Mouse (Mus musculus): ENCODE data around the gene Abhd17c. TPM values are rescaled to one million over a fixed set of nuclear protein-coding genes. Genes with fewer than 3 reads are reported as not detected.

Gene Abhd17c
- total and polyA plus RNA-seq, 3 experiments = 35.3 to 44.0 (median 40.4) TPM

- peaks cover 2 to 35% of the 10 kb centered on the region in 2 experiments for H3K36me3 ChIP-seq (replicated peaks in 1 of 2; ENCODE audit: control insufficient read depth in 1 of 2, insufficient read depth in 1 of 2, low read length in 1 of 2)
- H3K27ac ChIP-seq (ENCODE audit: insufficient read depth, low read depth) = no peak overlapping the region
- no peaks in the 10 kb centered on the region for H3K27me3 ChIP-seq (replicated peaks)
- peaks cover 59% of the 10 kb centered on the region for H3K79me2 ChIP-seq (replicated peaks; ENCODE audit: control insufficient read depth, extremely low read depth, insufficient read depth, poor library complexity, severe bottlenecking)
- no peak for DNase-seq (ENCODE audit: extremely low read depth)
- in situ Hi-C loops (cut with MboI; ENCODE audit: low pct_ligation_motif_present, low pct_unique_long_range_greater_than_20kb, low sequenced_read_pairs) = loop anchor here (25.0 kb wide), 1 partner anchor 112 kb away; no protein-coding TSS in a partner anchor
- peak overlapping the region; percentile 67 for H3K4me2 ChIP-seq (ENCODE audit: insufficient read depth, low read depth, poor library complexity, severe bottlenecking)
- peak overlapping the region; percentile 83 to 98 (median 93) for H3K4me3 ChIP-seq (replicated peaks in 1 of 3; ENCODE audit: low read depth in 2 of 3, low read length in 2 of 3, poor library complexity in 1 of 3)
- TF ChIP-seq SIN3A (IDR thresholded peaks at IDR 0.05; ENCODE audit: low read length) = peak; percentile 77
- TF ChIP-seq IRF4 (IDR thresholded peaks at IDR 0.05; ENCODE audit: low read depth, low read length) = no peak
- dilution Hi-C loops (cut with MboI; ENCODE audit: extremely low pct_ligation_motif_present, extremely low pct_unique_long_range_greater_than_20kb, low sequenced_read_pairs) = no loop called here
- H3K4me1 ChIP-seq (ENCODE audit: control insufficient read depth in 1 of 2, insufficient read depth in 2 of 2) = peaks cover 20 to 54% of the 10 kb centered on the region in 2 experiments
- peak overlapping the region; percentile 88; the same call in 1 of the 2 replicates for H3K9ac ChIP-seq (ENCODE audit: insufficient read depth, low read depth)
- H3K9me3 ChIP-seq (replicated peaks; ENCODE audit: low read length) = no peaks in the 10 kb centered on the region
Measured at GRCm38 (mm10) chr7:84149821-84150220, 1.9 kb downstream of the Abhd17c start.

- Histone ChIP-seq H3K27me3 (replicated peaks) (no peaks in the 10 kb centered on the region), H3K9me3 (replicated peaks; ENCODE audit: low read length) (no peaks in the 10 kb centered on the region), H3K27ac (ENCODE audit: insufficient read depth, low read depth) (no peak overlapping the region), H3K4me3 (replicated peaks in 1 of 3; ENCODE audit: low read depth in 2 of 3, low read length in 2 of 3, poor library complexity in 1 of 3) (no peak overlapping the region), H3K4me2 (ENCODE audit: insufficient read depth, low read depth, poor library complexity, severe bottlenecking) (peak overlapping the region; percentile 70), H3K36me3 (replicated peaks in 1 of 2; ENCODE audit: control insufficient read depth in 1 of 2, insufficient read depth in 1 of 2, low read length in 1 of 2) (peaks cover 2 to 43% of the 10 kb centered on the region in 2 experiments), H3K9ac (ENCODE audit: insufficient read depth, low read depth) (no peak overlapping the region), H3K4me1 (ENCODE audit: control insufficient read depth in 1 of 2, insufficient read depth in 2 of 2) (peaks cover 22 to 63% of the 10 kb centered on the region in 2 experiments), H3K79me2 (replicated peaks; ENCODE audit: control insufficient read depth, extremely low read depth, insufficient read depth, poor library complexity, severe bottlenecking) (peaks cover 67% of the 10 kb centered on the region)
- no peak for DNase-seq (ENCODE audit: extremely low read depth)
- dilution Hi-C loops (cut with MboI; ENCODE audit: extremely low pct_ligation_motif_present, extremely low pct_unique_long_range_greater_than_20kb, low sequenced_read_pairs) = no loop called here
- TF ChIP-seq RAD21 (IDR thresholded peaks at IDR 0.05; ENCODE audit: low read depth, low read length) (no peak), TCF12 (IDR thresholded peaks at IDR 0.05; ENCODE audit: low read depth, low read length) (no peak), JUN (IDR thresholded peaks at IDR 0.05; ENCODE audit: insufficient read depth, low read depth, low read length) (no peak), USF2 (conservative IDR thresholded peaks at IDR 0.05; ENCODE audit: low read depth, low read length) (no peak), ZNF384 (IDR thresholded peaks at IDR 0.05; ENCODE audit: low read depth, low read length) (peak; percentile 70), CHD2 (IDR thresholded peaks at IDR 0.05; ENCODE audit: low read length) (no peak), BHLHE40 (IDR thresholded peaks at IDR 0.05; ENCODE audit: low read depth, low read length) (0 out of 2 replicates have a peak, but pooled peaks have one; percentile 14), ELF1 (IDR thresholded peaks at IDR 0.05; ENCODE audit: low read depth, low read length) (no peak), TBP (conservative IDR thresholded peaks at IDR 0.05; ENCODE audit: low read depth, low read length) (no peak), CTCF (conservative IDR thresholded peaks at IDR 0.05 in 1 of 2, IDR thresholded peaks at IDR 0.05 in 1 of 2; ENCODE audit: low read depth in 2 of 2, low read length in 2 of 2) (no peak), NELFE (IDR thresholded peaks at IDR 0.05; ENCODE audit: low read depth, low read length) (no peak), NRF1 (IDR thresholded peaks at IDR 0.05; ENCODE audit: low read depth, low read length) (no peak), JUND (conservative IDR thresholded peaks at IDR 0.05; ENCODE audit: low read depth, low read length) (no peak), HCFC1 (IDR thresholded peaks at IDR 0.05; ENCODE audit: low read depth, low read length) (no peak), MXI1 (IDR thresholded peaks at IDR 0.05; ENCODE audit: low read depth, low read length) (peak; percentile 66; the same call in 1 of the 2 replicates), ZC3H11A (IDR thresholded peaks at IDR 0.05; ENCODE audit: low read depth, low read length) (no peak), KAT2A (IDR thresholded peaks at IDR 0.05; ENCODE audit: insufficient replicate concordance, low read length) (no peak), SMC3 (IDR thresholded peaks at IDR 0.05; ENCODE audit: low read depth, low read length) (no peak), SIN3A (IDR thresholded peaks at IDR 0.05; ENCODE audit: low read length) (no peak), IRF4 (IDR thresholded peaks at IDR 0.05; ENCODE audit: low read depth, low read length) (no peak), ETS1 (conservative IDR thresholded peaks at IDR 0.05; ENCODE audit: low read depth, low read length) (no peak), PAX5 (IDR thresholded peaks at IDR 0.05; ENCODE audit: low read length) (no peak), RCOR1 (conservative IDR thresholded peaks at IDR 0.05; ENCODE audit: low read depth, low read length) (no peak), MYC (IDR thresholded peaks at IDR 0.05; ENCODE audit: low read depth, low read length) (0 out of 2 replicates have a peak, but pooled peaks have one; percentile 46), ZMIZ1 (IDR thresholded peaks at IDR 0.05; ENCODE audit: low read depth, low read length) (no peak), GABPA (IDR thresholded peaks at IDR 0.05; ENCODE audit: insufficient replicate concordance, low read depth, low read length) (no peak), POLR2A (IDR thresholded peaks at IDR 0.05; ENCODE audit: low read depth, low read length) (no peak), MAZ (IDR thresholded peaks at IDR 0.05; ENCODE audit: low read depth, low read length) (no peak), USF1 (IDR thresholded peaks at IDR 0.05; ENCODE audit: low read depth, low read length) (no peak), MEF2A (IDR thresholded peaks at IDR 0.05; ENCODE audit: borderline replicate concordance, low read depth, low read length) (no peak), MAFK (IDR thresholded peaks at IDR 0.05; ENCODE audit: insufficient replicate concordance, low read length) (no peak)
- in situ Hi-C loops (cut with MboI; ENCODE audit: low pct_ligation_motif_present, low pct_unique_long_range_greater_than_20kb, low sequenced_read_pairs) = no loop called here
Measured at GRCm38 (mm10) chr7:84148896-84149295, 2.8 kb downstream of the Abhd17c start.
